Mouse (Mus musculus) effector memory CD4-positive, alpha-beta T cell, adult 5 months (primary cell): Measurements from ENCODE around the gene Olfr1193. TPM values are rescaled to one million over a fixed set of nuclear protein-coding genes. Genes with fewer than 3 reads are reported as not detected.

ENCODE experiments used
- polyA plus RNA-seq: library from polyadenylated mRNA; unstranded; fragments of 100-300 nt; shearing (Covaris generic); gene quantifications from one replicate; pipeline ENCODE4 v1.2.1, GENCODE M21; 2017

Gene Olfr1193
- polyA plus RNA-seq, result not detected

GRCm38 (mm10) chr2:88675328-88675727 is at the start of gene Olfr1193:
TSS of gene Olfr1193 (plus strand) at chr2:88675628.

DNA sequence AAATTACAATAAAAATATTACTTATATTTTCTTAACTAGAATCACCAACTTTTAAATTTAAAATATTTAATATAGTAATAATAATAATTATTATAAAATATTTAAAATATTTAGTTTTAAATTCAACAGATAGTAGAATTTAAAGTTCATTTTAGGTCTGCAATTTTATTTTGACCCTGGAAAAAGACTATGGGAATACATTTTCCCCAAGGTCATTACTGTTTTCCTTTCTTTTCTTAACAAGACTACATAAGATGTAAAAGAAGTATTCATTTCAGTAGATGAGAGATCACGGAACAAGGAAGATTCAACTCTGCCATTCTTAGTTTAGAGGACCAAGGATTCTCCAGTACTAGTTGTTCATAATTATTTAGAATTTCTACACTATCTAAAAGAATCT is 35.2 kb upstream of the Olfr1193 start, which contains the start of gene Olfr1191-ps1:
TSS of gene Olfr1191-ps1 (plus strand) at position 301 of the 400 bp plus-strand sequence.

DNA sequence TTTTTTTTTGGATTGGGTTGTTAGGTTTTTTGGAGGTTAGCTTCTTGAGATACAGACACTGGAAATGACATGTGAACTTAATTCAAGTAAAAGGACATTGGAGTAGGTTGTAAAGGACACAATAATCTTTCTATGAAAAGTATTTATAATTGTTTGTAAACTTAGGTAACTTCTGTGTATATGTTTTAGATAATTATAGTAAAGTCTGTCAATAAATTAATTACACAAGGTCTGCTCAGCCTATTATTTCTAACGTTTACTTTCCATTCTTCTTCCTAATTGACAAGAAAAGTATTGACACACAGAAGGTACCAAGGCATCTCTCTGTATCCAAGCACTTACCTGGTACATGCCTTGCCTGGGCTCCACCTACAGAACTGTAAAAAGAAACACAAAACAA is 27.2 kb upstream of the Olfr1193 start, which contains the start of gene Olfr1192-ps1:
TSS of gene Olfr1192-ps1 (plus strand) at position 301 of the 400 bp plus-strand sequence.

GRCm38 (mm10) chr2:88689087-88689486 is 13.7 kb downstream of the Olfr1193 start, which contains the start of gene Olfr1195:
TSS of gene Olfr1195 (minus strand) at chr2:88689187.

GRCm38 (mm10) chr2:88704497-88704896 is 29.1 kb downstream of the Olfr1193 start, which contains the start of gene Olfr1196:
TSS of gene Olfr1196 (minus strand) at chr2:88704597.

Other genes with a start within 250 kb of the Olfr1193 start
- not detected for gene Olfr1181, start 249.5 kb upstream of the Olfr1193 start, polyA plus RNA-seq
- gene Gm13757, start 226.5 kb upstream of the Olfr1193 start, polyA plus RNA-seq, result not detected
- gene Olfr1183, start 220.8 kb upstream of the Olfr1193 start, polyA plus RNA-seq, result not detected
- gene Olfr1184, start 192.0 kb upstream of the Olfr1193 start, polyA plus RNA-seq, result 0.37 TPM
- gene Olfr1185-ps1, start 182.3 kb upstream of the Olfr1193 start, polyA plus RNA-seq, result not detected
- gene Olfr1186, start 157.1 kb upstream of the Olfr1193 start, polyA plus RNA-seq, result not detected
- not detected for gene Olfr1188, start 118.7 kb upstream of the Olfr1193 start, polyA plus RNA-seq
- gene Olfr1189, start 89.2 kb upstream of the Olfr1193 start, polyA plus RNA-seq, result not detected
- not detected for gene Olfr1191-ps1, start 35.1 kb upstream of the Olfr1193 start, polyA plus RNA-seq
- 0.12 TPM for gene Olfr1192-ps1, start 27.1 kb upstream of the Olfr1193 start, polyA plus RNA-seq
- not detected for gene Olfr1195, start 13.6 kb downstream of the Olfr1193 start, polyA plus RNA-seq
- gene Olfr1196, start 29.0 kb downstream of the Olfr1193 start, polyA plus RNA-seq, result not detected
- gene Olfr1197, start 56.7 kb downstream of the Olfr1193 start, polyA plus RNA-seq, result not detected
- not detected for gene Olfr1198, start 75.7 kb downstream of the Olfr1193 start, polyA plus RNA-seq
- not detected for gene Olfr1199, start 84.8 kb downstream of the Olfr1193 start, polyA plus RNA-seq
- gene Olfr1200, start 94.9 kb downstream of the Olfr1193 start, polyA plus RNA-seq, result not detected
- not detected for gene Olfr1201, start 117.4 kb downstream of the Olfr1193 start, polyA plus RNA-seq
- gene Olfr1202, start 138.9 kb downstream of the Olfr1193 start, polyA plus RNA-seq, result 0.19 TPM
- not detected for gene Olfr1205, start 154.1 kb downstream of the Olfr1193 start, polyA plus RNA-seq
- gene Olfr1204, start 173.7 kb downstream of the Olfr1193 start, polyA plus RNA-seq, result not detected
- 0.24 TPM for gene Olfr1206, start 187.6 kb downstream of the Olfr1193 start, polyA plus RNA-seq
- not detected for gene Olfr1208, start 226.7 kb downstream of the Olfr1193 start, polyA plus RNA-seq
- gene Olfr1209, start 239.5 kb downstream of the Olfr1193 start, polyA plus RNA-seq, result not detected